Mouse (Mus musculus): ENCODE results near the gene Gm49322. TPM values are rescaled to one million over a fixed set of nuclear protein-coding genes. Genes with fewer than 3 reads are reported as not detected.
A peak's percentile ranks its signal among the peaks of the same experiment; 100 is the strongest.

Gene Gm49322
- total RNA-seq, 2 experiments from 2014 or later = 2.6 to 3.6 TPM

Small RNA genes within 50 kb of the gene (microRNA-seq; reads per million reads assigned to microRNA genes)
- 5.3 reads per million, percentile 18 among the genes with 10 or more reads in this experiment for gene Mir6912

Other genes starting within 250 kb of the Gm49322 start
- gene Plk5, start 249.6 kb upstream of the Gm49322 start, total RNA-seq (2021) = 10 to 100 TPM; 16.9 to 33.1 TPM
- gene Mex3d, start 218.4 kb upstream of the Gm49322 start, total RNA-seq (2021) = 10 to 100 TPM; 18.1 to 23.4 TPM
- 100 to 1,000 TPM; 147 to 150 TPM for gene Mbd3, start 206.5 kb upstream of the Gm49322 start, total RNA-seq (2021)
- gene Uqcr11, start 199.2 kb upstream of the Gm49322 start, total RNA-seq (2021) = 100 to 1,000 TPM; 411 to 444 TPM
- gene Tcf3, start 172.4 kb upstream of the Gm49322 start, total RNA-seq (2021) = 10 to 100 TPM; 26.0 to 28.3 TPM
- gene Onecut3, start 111.2 kb upstream of the Gm49322 start, total RNA-seq (2021) = not detected
- gene Atp8b3, start 66.9 kb upstream of the Gm49322 start, total RNA-seq (2021) = under 1 TPM; 0.20 to 0.27 TPM
- gene Rexo1, start 44.5 kb upstream of the Gm49322 start, total RNA-seq (2021) = 10 to 100 TPM; 43.5 to 56.8 TPM
- 10 to 100 TPM; 51.6 to 54.2 TPM for gene Klf16, start 28.7 kb upstream of the Gm49322 start, total RNA-seq (2021)
- gene Abhd17a, start 15.7 kb upstream of the Gm49322 start, total RNA-seq (2021) = 100 to 1,000 TPM; 181 to 238 TPM
- 10 to 100 TPM; 40.1 to 45.1 TPM for gene Scamp4, start 3.1 kb upstream of the Gm49322 start, total RNA-seq (2021)
- gene Adat3, start 3.1 kb upstream of the Gm49322 start, total RNA-seq (2021) = 1 to 10 TPM; 1.7 to 4.0 TPM
- 100 to 1,000 TPM; 208 to 256 TPM for gene Csnk1g2, start 16.8 kb downstream of the Gm49322 start, total RNA-seq (2021)
- 100 to 1,000 TPM in 1 of 2 experiments, 10 to 100 TPM in 1; 93.4 to 100 TPM for gene Btbd2, start 51.0 kb downstream of the Gm49322 start, total RNA-seq (2021)
- gene Mknk2, start 72.1 kb downstream of the Gm49322 start, total RNA-seq (2021) = 10 to 100 TPM; 39.9 to 42.0 TPM
- 10 to 100 TPM; 14.0 TPM for gene Mob3a, start 96.0 kb downstream of the Gm49322 start, total RNA-seq (2021)
- 10 to 100 TPM; 36.7 to 47.3 TPM for gene Izumo4, start 96.2 kb downstream of the Gm49322 start, total RNA-seq (2021)
- 100 to 1,000 TPM; 133 to 160 TPM for gene Ap3d1, start 136.2 kb downstream of the Gm49322 start, total RNA-seq (2021)
- gene Dot1l, start 149.2 kb downstream of the Gm49322 start, total RNA-seq (2021) = 10 to 100 TPM; 37.2 to 65.0 TPM
- 10 to 100 TPM; 44.3 to 53.0 TPM for gene Sf3a2, start 192.2 kb downstream of the Gm49322 start, total RNA-seq (2021)
- 10 to 100 TPM; 53.5 to 63.2 TPM for gene Plekhj1, start 192.6 kb downstream of the Gm49322 start, total RNA-seq (2021)
- 1 to 10 TPM; 1.2 to 2.0 TPM for gene Amh, start 199.2 kb downstream of the Gm49322 start, total RNA-seq (2021)
- 1 to 10 TPM; 5.5 to 5.6 TPM for gene Jsrp1, start 207.5 kb downstream of the Gm49322 start, total RNA-seq (2021)
- 100 to 1,000 TPM; 507 to 583 TPM for gene Oaz1, start 220.6 kb downstream of the Gm49322 start, total RNA-seq (2021)
- 10 to 100 TPM; 38.5 to 46.7 TPM for gene Lingo3, start 238.0 kb downstream of the Gm49322 start, total RNA-seq (2021)
- gene Lsm7, start 249.2 kb downstream of the Gm49322 start, total RNA-seq (2021) = 10 to 100 TPM; 34.2 to 44.0 TPM
- 10 to 100 TPM; 53.2 to 66.1 TPM for gene Sppl2b, start 249.3 kb downstream of the Gm49322 start, total RNA-seq (2021)

Data from left cerebral cortex, postnatal 36 days (tissue).